Mouse (Mus musculus) CD4-positive helper T cell, adult 2 months (primary cell): Measurements from ENCODE around the gene Dapk2.

Experiments
- DNase-seq: peaks from one replicate; pipeline ENCODE4 v3.0.0-alpha.2; 2012; ENCODE audit warnings: low read depth, missing footprints, low spot score

Gene Dapk2

GRCm38 (mm10) chr9:66184572-66184971 lies 26.5 kb downstream of the Dapk2 start:
- no peak for DNase-seq

GRCm38 (mm10) chr9:66186426-66186825 lies 28.4 kb downstream of the Dapk2 start:
- no peak for DNase-seq

- DNase-seq: no peak
These were observed 31.0 kb downstream of the Dapk2 start for GRCm38 (mm10) chr9:66189026-66189425.

- DNase-seq: no peak
These were observed 36.0 kb downstream of the Dapk2 start for GRCm38 (mm10) chr9:66194003-66194402.

GRCm38 (mm10) chr9:66196561-66196960 lies 38.5 kb downstream of the Dapk2 start:
- DNase-seq: no peak

GRCm38 (mm10) chr9:66198533-66198932 lies 40.5 kb downstream of the Dapk2 start:
- DNase-seq: no peak

GRCm38 (mm10) chr9:66199657-66200410 lies 41.8 kb downstream of the Dapk2 start:
- no peak for DNase-seq

GRCm38 (mm10) chr9:66200411-66200789 lies 42.4 kb downstream of the Dapk2 start:
- no peak for DNase-seq

GRCm38 (mm10) chr9:66201665-66202064 lies 43.6 kb downstream of the Dapk2 start:
- DNase-seq: no peak

GRCm38 (mm10) chr9:66202463-66202862 lies 44.4 kb downstream of the Dapk2 start:
- DNase-seq: no peak

- DNase-seq: no peak
These were observed 47.7 kb downstream of the Dapk2 start for GRCm38 (mm10) chr9:66205702-66206101.

GRCm38 (mm10) chr9:66206825-66207224 lies 48.8 kb downstream of the Dapk2 start:
- no peak for DNase-seq

- DNase-seq: no peak
These were observed 53.4 kb downstream of the Dapk2 start for GRCm38 (mm10) chr9:66211420-66211819.

- DNase-seq: no peak
These were observed 54.1 kb downstream of the Dapk2 start for GRCm38 (mm10) chr9:66212088-66212487.

- DNase-seq: no peak
These were observed 54.8 kb downstream of the Dapk2 start for GRCm38 (mm10) chr9:66212802-66213201.

GRCm38 (mm10) chr9:66213386-66214032 lies 55.5 kb downstream of the Dapk2 start:
- DNase-seq: no peak

GRCm38 (mm10) chr9:66215551-66215950 lies 57.5 kb downstream of the Dapk2 start:
- DNase-seq: no peak

- no peak for DNase-seq
These were observed 59.9 kb downstream of the Dapk2 start for GRCm38 (mm10) chr9:66217970-66218369.

GRCm38 (mm10) chr9:66218917-66219725 lies 61.1 kb downstream of the Dapk2 start:
- DNase-seq: no peak

GRCm38 (mm10) chr9:66223872-66224271 lies 65.8 kb downstream of the Dapk2 start:
- no peak for DNase-seq

- DNase-seq: peak; percentile 8
These were observed 67.9 kb downstream of the Dapk2 start for GRCm38 (mm10) chr9:66225737-66226485.
